Mouse (Mus musculus) adrenal gland, postnatal 4 days (tissue): ENCODE measurements around the gene Chrm3. TPM values are rescaled to one million over a fixed set of nuclear protein-coding genes. Genes with fewer than 3 reads are reported as not detected.

Source experiments
- DNase-seq, 2 experiments: peaks; one replicate each; pipeline ENCODE4 v3.0.0; 2021 to 2022; ENCODE audit warnings: low spot score in 2 of 2, mixed read lengths in 2 of 2
- total RNA-seq, 2 experiments: library from RNA; stranded (reverse); gene quantifications; 2 replicates each; pipeline ENCODE4 v1.2.3; 2021

Gene Chrm3
- total RNA-seq, 2 experiments from 2014 or later, result 2.6 to 3.9 TPM

DNA sequence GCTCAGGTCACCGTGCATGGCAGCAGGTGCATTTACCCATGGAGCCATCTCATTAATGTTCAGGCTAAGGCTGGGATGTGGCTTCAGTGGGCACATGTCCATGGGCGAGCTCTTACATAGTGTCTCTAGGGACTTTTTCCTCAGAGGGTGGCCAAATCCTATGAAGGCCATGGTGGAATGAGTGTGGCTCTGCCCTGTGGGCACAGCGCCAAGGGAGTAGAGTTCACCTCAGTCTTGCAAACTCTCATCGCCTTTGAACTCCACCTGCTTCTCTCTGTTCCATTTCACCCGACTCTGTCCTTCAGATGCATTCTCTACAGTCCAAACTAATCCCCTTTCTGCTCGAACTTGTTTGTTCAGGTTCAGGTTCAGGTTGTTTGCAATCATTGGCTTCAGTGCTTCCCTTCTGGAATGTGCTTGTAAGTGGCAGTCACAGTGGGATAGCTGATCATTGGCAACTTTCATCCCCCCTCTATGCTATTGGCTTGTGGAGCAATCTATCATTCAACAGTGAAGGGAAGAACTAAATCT is 278.7 kb downstream of the Chrm3 start:
- no peak for DNase-seq

DNA sequence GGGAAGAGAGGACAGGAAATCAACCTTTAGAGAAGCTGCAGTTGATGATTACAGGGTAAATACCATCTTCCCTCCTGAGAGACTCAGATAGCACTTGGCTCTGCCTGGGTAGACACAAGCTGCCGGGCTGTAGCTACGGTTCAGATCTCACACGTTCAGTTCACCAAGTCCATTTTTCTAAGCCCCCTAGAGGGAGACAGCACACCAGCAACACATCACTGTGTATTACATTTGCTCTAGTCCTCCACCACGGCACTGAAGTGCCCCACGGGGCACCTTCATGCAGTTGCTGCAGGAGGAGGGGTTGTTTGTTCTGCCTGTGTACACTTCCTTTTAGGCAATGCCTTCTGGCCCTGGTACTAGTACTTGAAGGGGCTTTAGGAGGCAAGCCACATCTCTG is 289.5 kb downstream of the Chrm3 start:
- DNase-seq, result no peak

- DNase-seq, result no peak
These were observed 291.6 kb downstream of the Chrm3 start for GRCm38 (mm10) chr13:10068927-10069580.

GRCm38 (mm10) chr13:10066829-10067618 is 293.6 kb downstream of the Chrm3 start:
- no peak for DNase-seq

DNA sequence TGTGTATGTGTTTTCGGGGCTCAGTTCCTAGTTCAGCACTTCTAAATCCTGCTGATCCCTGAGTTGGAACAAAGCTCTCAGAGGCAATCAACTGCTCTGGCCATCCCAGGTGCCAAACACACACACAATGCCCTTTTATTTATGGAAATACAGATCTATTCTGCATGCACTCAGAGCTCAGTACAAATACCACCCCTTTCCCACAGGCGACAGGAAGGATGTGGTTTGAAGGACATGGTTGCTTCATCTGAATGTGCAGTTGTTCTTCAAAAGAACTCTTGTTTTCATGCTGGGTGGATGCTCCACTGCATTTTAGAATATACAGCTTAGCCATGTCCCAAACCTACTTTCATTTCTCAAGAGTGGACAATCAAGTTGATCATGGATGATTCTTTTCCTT is 294.9 kb downstream of the Chrm3 start:
- DNase-seq, result no peak

- no peak for DNase-seq
These were observed 298.0 kb downstream of the Chrm3 start for GRCm38 (mm10) chr13:10062681-10063080.

DNA sequence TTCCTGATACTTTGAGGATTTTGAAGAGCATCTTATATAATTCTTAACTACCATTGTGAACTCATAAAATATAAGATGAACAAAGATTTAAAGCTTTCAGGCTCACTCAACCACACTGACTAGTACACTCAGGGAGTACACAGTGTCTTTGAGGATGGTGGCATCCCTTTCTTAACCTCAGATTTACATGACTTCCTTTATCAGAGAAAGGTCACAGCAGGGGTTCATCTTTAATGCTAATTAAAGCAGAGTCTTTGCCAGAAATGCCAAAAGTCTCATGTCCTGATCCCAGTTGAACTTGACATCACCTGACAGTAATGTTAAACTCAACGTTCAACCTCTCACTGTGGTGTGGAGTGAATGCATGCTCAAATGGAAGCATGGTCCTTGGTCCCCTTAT is 301.7 kb downstream of the Chrm3 start:
- no peak for DNase-seq

GRCm38 (mm10) chr13:10057644-10058198 is 302.9 kb downstream of the Chrm3 start:
- no peak for DNase-seq

DNA sequence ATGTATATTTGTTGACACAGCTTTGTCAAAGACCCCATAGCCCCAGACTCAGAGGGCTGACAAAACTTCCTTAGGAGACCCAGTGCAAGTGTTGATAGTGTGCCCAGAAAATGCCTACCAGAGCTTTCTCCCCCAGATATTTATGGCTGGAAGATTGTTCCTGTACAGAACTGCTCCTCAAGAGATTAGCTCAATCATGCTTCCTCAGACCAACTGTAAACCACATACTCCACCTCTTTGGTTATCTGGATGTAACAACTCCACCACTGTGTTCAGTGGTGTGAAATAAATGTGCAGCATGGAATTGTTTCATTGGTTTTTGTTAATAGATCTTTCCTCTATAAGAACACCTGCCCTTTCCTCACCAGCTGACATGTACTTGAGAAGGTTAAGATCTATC is 306.6 kb downstream of the Chrm3 start:
- DNase-seq, result no peak

- no peak for DNase-seq
These were observed 307.3 kb downstream of the Chrm3 start for GRCm38 (mm10) chr13:10053301-10053889.

GRCm38 (mm10) chr13:10045651-10046350 is 314.8 kb downstream of the Chrm3 start:
- DNase-seq, result no peak

GRCm38 (mm10) chr13:10044084-10044483 is 316.6 kb downstream of the Chrm3 start:
- DNase-seq, result no peak

GRCm38 (mm10) chr13:10033570-10034399 is 326.9 kb downstream of the Chrm3 start:
- no peak for DNase-seq

- DNase-seq, result no peak
These were observed 329.1 kb downstream of the Chrm3 start for GRCm38 (mm10) chr13:10031547-10031946.

DNA sequence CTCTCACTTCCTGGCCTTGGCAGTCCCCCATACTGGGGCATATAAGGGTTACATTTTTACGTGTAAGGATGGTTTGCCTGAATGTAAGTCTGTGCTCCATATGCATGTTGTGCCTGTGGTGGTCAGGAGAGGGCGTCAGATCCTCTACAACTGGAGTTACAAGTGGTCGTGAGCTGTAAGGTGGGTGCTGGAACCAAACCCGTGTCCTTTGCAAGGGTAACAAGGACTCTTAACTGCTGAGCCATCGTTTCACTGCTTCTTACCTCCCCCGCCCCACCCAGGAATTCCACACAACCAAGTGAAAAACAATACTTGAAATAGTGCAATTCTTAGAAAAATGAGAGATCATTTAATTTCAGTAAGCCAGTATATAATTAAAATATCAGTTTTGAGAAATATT is 330.7 kb downstream of the Chrm3 start:
- no peak for DNase-seq

GRCm38 (mm10) chr13:10025134-10025533 is 335.5 kb downstream of the Chrm3 start:
- DNase-seq, result no peak

GRCm38 (mm10) chr13:10023112-10023511 is 337.5 kb downstream of the Chrm3 start:
- no peak for DNase-seq

DNA sequence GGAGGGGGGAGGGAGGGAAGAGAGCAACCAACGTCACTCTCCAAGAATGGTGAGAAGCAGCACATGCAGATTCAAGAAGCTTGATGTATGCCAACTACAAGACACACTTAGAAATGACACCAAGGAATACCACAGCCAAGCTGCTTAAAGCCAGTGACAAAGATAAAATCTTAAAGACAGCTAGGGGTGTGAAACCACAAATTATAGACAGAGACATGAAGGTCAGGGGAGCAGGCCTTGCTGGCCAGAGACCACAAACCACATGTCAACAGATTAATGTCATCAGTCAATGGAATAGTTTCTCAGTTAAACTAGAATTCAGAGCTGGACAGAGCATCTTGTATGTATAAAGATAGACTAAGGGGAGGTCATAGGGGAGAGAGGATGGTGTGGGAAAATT is 341.4 kb downstream of the Chrm3 start:
- no peak for DNase-seq

DNA sequence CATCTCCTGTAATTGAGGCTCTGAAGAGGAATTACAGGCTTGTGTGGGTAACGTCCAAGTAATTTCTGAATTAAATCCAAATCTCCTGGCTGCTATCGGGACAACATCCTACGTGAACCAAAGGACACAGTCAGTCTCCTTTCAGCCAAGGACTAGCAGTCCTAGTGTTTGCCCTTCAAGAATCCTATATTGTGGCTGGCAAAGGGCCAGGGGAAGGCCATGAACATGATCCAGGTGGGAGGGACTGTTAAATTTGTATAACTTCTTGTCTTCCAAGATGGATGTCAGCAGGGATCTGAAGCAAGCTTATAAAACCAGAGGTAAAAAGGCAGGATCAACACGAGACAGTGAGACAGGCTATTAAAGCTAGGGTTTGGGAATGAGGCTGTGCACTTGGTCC is 357.7 kb downstream of the Chrm3 start:
- DNase-seq, result no peak

DNA sequence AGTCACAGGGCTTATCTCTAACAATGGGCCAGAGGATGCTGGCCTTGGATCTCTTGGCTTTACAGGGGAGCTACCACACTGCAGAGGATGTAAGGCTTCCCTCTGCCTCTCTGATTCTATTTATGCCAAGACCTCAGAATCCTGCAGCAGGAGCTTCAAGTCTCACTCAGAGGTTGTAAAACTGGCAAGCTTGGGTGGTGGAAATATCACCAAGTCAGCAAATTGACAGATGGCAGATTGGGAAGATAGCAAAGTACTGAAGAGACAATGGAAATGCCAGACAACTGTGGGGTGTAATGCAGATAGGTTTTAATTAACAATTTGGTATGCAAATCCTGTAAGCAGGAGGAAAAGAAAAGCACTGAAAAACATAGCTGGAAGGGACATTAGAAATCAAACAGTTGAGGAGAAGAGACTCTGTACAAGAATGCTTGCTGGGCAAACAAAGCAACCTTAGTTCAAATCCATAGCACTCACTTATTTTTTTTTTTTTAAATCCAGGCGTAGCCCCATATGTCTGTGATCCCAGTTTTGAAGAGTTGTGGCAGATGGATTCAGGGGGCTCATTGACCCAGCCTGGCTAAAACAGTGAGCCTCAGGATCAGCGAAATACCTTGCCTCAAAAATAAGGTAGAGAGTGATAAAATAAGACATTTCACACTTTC is 362.9 kb downstream of the Chrm3 start:
- DNase-seq, result no peak
